Mouse (Mus musculus): ENCODE data around the gene D630045J12Rik. TPM values are rescaled to one million over a fixed set of nuclear protein-coding genes. Genes with fewer than 3 reads are reported as not detected.

Gene D630045J12Rik
- polyA plus RNA-seq, 1 experiment from 2014 or later = 6.2 TPM

DNA sequence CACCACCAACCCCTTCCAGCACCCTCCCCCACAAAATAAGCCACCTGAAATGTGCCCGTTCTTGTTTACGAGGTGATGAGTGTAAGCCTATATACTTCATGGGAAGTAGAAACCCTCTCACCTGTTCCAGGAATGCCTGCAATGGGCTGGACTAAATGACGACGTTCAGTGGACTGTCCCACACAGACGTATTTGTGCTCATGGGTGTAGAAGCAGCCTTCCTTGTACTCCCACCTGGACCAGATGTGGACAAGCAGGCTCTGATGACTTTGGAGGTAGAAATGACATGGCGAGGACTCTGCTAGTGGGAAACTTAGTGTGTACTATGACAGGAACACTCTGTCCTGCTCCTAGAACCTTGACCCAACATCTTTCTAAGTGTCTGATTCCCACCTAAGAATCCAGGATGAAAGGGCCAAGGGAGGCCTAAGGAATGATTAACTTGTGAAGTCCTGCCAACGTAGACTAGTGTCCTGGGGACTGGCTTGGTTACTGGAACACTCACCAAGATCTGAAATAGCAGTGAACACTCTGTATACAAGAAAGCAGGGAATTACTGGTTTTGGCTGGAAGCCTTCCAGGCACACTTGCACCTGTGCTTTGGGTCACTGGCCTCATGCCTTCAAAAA is 129.5 kb downstream of the D630045J12Rik start, which contains the start of gene Atp6v0a4:
Atp6v0a4 (minus strand) TSS at position 380 of the 629 bp plus-strand sequence.
- H3K9ac ChIP-seq = no peak within 1 kb of the TSS
- no peak within 1 kb of the TSS for H3K4me2 ChIP-seq
- H3K4me3 ChIP-seq (ENCODE audit: low read depth, low read length) = no peak within 1 kb of the TSS
- TF ChIP-seq CTCF (IDR thresholded peaks at IDR 0.05; ENCODE audit: low read depth) = no peak
- ATAC-seq (ENCODE audit: insufficient read depth) (no peak), DNase-seq (no peak)
- no peaks in the 10 kb centered on the region for H3K4me1 ChIP-seq (ENCODE audit: insufficient read depth)
- no peaks in the 10 kb centered on the region for H3K9me3 ChIP-seq (ENCODE audit: low read depth, low read length)
- H3K27me3 ChIP-seq (ENCODE audit: insufficient read depth, low read length) = no peaks in the 10 kb centered on the region
- peaks cover 15% of the 10 kb centered on the region for H3K36me3 ChIP-seq (ENCODE audit: insufficient read depth)
- 84% methylated on average over 7 of the region's 7 CpGs for WGBS
- H3K27ac ChIP-seq (ENCODE audit: low read depth) = no peak within 1 kb of the TSS

DNA sequence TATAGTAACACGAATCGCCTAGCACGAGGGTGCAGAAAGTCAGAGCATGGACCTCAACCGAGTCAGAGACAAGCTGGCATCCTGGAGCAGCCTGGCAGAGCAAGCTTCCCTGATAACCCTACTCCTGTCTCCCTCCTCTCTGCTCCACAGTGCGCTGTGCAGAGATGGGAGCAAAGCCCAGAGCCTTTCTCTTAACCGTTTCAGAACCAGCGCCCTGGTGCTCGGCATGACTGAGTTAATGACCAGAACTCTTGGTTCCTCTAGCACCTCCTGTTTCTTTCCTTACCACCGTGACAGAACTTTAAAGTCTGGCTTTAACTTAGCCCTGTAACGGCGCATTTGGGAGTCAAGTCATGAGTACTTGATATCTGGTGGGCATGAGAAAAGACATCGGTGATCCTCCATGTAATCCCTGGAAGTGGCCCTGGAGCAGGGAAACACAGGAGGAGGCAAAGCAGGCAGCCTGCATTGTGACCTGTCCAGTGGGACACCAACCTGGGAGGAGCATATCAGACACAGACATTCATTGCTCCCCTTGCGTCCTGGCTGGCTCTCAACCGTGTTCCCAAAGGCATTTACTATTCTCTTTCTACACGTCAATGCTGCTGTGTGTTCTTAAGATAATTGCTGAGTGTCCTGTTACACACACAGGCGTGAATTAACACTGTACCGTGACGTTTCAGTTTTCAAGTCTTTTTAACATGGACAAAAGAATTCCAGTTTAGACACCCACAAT is 130.2 kb downstream of the D630045J12Rik start:
- no peak overlapping the region for H3K27ac ChIP-seq (ENCODE audit: low read depth)
- H3K4me3 ChIP-seq (ENCODE audit: low read depth, low read length) = no peak overlapping the region
- H3K9ac ChIP-seq = no peak overlapping the region
- TF ChIP-seq CTCF (IDR thresholded peaks at IDR 0.05; ENCODE audit: low read depth) = no peak
- DNase-seq (no peak), ATAC-seq (ENCODE audit: insufficient read depth) (no peak)
- H3K4me1 ChIP-seq (ENCODE audit: insufficient read depth) = no peaks in the 10 kb centered on the region
- peaks cover 13% of the 10 kb centered on the region for H3K36me3 ChIP-seq (ENCODE audit: insufficient read depth)
- H3K27me3 ChIP-seq (ENCODE audit: insufficient read depth, low read length) = no peaks in the 10 kb centered on the region
- no peaks in the 10 kb centered on the region for H3K9me3 ChIP-seq (ENCODE audit: low read depth, low read length)
- no peak overlapping the region for H3K4me2 ChIP-seq
- WGBS = 73% methylated on average over 18 of the region's 18 CpGs

DNA sequence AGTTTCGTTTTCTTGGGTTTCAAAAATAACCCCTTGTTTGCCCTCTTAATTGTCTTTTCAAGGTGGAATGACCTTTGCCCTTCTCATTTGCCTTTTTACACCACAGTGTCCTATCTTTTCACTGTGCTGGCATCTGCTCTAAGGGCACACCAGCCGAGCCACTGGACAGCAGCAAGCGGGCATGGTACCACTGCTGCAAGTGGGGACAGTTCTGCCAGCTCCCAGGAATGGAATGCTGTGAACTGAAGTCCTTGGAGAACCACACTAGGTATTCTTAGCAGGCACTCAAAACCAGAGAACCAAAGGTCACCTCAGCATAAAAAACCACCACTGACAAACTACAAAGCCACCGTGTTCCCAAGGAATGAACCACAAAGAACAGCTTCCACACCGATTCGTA is 131.0 kb downstream of the D630045J12Rik start:
- TF ChIP-seq CTCF (IDR thresholded peaks at IDR 0.05; ENCODE audit: low read depth) = no peak
- no peaks in the 10 kb centered on the region for H3K27me3 ChIP-seq (ENCODE audit: insufficient read depth, low read length)
- DNase-seq = no peak
- no peak overlapping the region for H3K4me2 ChIP-seq
- H3K4me3 ChIP-seq (ENCODE audit: low read depth, low read length) = no peak overlapping the region
- no peaks in the 10 kb centered on the region for H3K4me1 ChIP-seq (ENCODE audit: insufficient read depth)
- 63% methylated on average over 6 of the region's 6 CpGs for WGBS
- no peak overlapping the region for H3K9ac ChIP-seq
- ATAC-seq (ENCODE audit: insufficient read depth) = no peak
- no peak overlapping the region for H3K27ac ChIP-seq (ENCODE audit: low read depth)
- no peaks in the 10 kb centered on the region for H3K9me3 ChIP-seq (ENCODE audit: low read depth, low read length)
- H3K36me3 ChIP-seq (ENCODE audit: insufficient read depth) = peaks cover 6% of the 10 kb centered on the region; the same call in 1 of the 2 replicates

DNA sequence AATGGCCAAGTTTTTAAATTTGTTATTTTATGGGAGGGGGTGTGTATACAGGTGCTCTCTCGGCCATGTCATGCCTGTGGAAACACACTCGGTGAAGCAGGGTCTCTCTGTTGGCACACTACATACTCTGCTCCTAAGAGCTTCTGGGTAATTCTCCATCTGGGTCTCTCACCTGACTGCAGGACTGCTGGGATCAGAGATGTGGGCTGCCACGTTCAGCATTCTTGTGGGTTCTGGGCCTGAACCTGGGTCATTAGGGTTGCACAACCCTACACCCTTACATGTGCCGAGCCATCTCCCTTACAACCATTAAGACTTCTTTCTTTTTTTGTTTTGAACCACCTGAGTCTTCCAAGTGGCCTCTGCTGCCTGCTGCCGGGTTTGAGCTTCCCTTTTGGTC is 132.0 kb downstream of the D630045J12Rik start:
- no peak overlapping the region for H3K9ac ChIP-seq
- no peak for DNase-seq
- no peaks in the 10 kb centered on the region for H3K36me3 ChIP-seq (ENCODE audit: insufficient read depth)
- no peak for ATAC-seq (ENCODE audit: insufficient read depth)
- H3K4me3 ChIP-seq (ENCODE audit: low read depth, low read length) = no peak overlapping the region
- no peaks in the 10 kb centered on the region for H3K9me3 ChIP-seq (ENCODE audit: low read depth, low read length)
- no peak overlapping the region for H3K27ac ChIP-seq (ENCODE audit: low read depth)
- TF ChIP-seq CTCF (IDR thresholded peaks at IDR 0.05; ENCODE audit: low read depth) = no peak
- H3K27me3 ChIP-seq (ENCODE audit: insufficient read depth, low read length) = no peaks in the 10 kb centered on the region
- no peak overlapping the region for H3K4me2 ChIP-seq
- WGBS = 74% methylated on average over 5 of the region's 5 CpGs
- no peaks in the 10 kb centered on the region for H3K4me1 ChIP-seq (ENCODE audit: insufficient read depth)

DNA sequence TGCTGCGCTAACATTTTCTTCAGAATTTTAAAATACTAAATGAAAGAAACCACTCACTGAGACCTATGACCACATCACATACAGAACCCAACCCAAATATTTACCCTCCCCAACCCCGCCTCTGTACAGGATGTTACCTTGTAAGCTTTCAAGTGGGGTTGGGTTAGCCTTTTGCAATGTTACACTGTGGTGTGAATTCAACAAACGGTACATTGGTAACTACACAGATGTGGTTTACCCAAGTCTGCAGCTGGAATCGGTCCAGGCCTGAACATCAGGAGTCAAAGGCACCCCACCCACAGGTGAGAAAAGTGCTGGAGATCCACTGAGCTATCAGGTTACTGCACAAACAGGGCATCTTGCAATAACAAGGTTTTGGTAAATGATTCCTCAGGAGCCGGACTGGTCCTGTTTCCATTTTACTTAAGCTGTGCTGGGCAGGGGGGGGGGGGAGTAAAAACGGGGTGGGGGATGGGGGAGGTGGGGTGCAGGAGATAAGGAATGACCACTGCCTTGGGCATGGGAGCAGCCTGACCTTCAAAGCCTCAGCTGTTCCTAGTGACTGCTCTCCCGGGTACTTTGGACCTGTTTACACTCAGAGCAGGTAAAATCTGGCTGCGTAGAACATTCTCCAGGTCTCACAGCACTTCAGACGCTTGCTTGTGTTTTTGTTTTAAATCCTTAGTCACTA is 133.0 kb downstream of the D630045J12Rik start:
- 40% methylated on average over 9 of the region's 9 CpGs for WGBS
- ATAC-seq (ENCODE audit: insufficient read depth) = peak; percentile 90

DNA sequence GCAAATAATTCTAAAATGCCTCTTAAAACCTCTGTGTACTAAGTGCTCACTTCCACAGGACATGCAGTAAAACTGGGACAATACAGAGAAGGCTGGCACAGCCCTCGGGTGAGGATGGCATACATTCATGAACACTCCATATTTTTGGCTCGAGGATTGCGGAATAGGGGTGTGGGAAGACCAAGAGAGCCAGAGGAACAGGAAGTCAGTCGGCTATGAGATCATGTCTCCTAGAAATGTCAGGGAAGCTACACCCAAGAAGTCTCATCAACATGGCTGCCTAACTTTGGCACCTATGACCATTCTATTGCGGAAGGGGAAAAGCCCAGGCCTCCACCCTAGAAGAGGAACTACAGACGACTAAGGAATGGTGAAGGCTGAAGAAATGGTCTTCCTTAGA is 135.5 kb downstream of the D630045J12Rik start:
- Histone ChIP-seq H3K9me3 (ENCODE audit: low read depth, low read length) (no peaks in the 10 kb centered on the region), H3K27me3 (ENCODE audit: insufficient read depth, low read length) (peaks cover 4% of the 10 kb centered on the region; the same call in 1 of the 2 replicates), H3K36me3 (ENCODE audit: insufficient read depth) (no peaks in the 10 kb centered on the region), H3K27ac (ENCODE audit: low read depth) (no peak overlapping the region), H3K4me2 (no peak overlapping the region), H3K9ac (no peak overlapping the region), H3K4me3 (ENCODE audit: low read depth, low read length) (no peak overlapping the region), H3K4me1 (ENCODE audit: insufficient read depth) (no peaks in the 10 kb centered on the region)
- DNase-seq (no peak), ATAC-seq (ENCODE audit: insufficient read depth) (no peak)
- WGBS = 84% methylated on average over 6 of the region's 6 CpGs
- no peak for TF ChIP-seq CTCF (IDR thresholded peaks at IDR 0.05; ENCODE audit: low read depth)

More for the DNA sequence above, 133.0 kb downstream of the D630045J12Rik start:
- Histone ChIP-seq H3K9ac (no peak overlapping the region), H3K27me3 (ENCODE audit: insufficient read depth, low read length) (no peaks in the 10 kb centered on the region), H3K36me3 (ENCODE audit: insufficient read depth) (no peaks in the 10 kb centered on the region), H3K4me2 (no peak overlapping the region), H3K9me3 (ENCODE audit: low read depth, low read length) (no peaks in the 10 kb centered on the region), H3K27ac (ENCODE audit: low read depth) (no peak overlapping the region), H3K4me1 (ENCODE audit: insufficient read depth) (no peaks in the 10 kb centered on the region), H3K4me3 (ENCODE audit: low read depth, low read length) (no peak overlapping the region)
- no peak for TF ChIP-seq CTCF (IDR thresholded peaks at IDR 0.05; ENCODE audit: low read depth)
- peak; percentile 49 for DNase-seq

All from lung, embryonic 14.5 days (tissue).